Mouse (Mus musculus): ENCODE data around the gene Bcl7b.

DNA sequence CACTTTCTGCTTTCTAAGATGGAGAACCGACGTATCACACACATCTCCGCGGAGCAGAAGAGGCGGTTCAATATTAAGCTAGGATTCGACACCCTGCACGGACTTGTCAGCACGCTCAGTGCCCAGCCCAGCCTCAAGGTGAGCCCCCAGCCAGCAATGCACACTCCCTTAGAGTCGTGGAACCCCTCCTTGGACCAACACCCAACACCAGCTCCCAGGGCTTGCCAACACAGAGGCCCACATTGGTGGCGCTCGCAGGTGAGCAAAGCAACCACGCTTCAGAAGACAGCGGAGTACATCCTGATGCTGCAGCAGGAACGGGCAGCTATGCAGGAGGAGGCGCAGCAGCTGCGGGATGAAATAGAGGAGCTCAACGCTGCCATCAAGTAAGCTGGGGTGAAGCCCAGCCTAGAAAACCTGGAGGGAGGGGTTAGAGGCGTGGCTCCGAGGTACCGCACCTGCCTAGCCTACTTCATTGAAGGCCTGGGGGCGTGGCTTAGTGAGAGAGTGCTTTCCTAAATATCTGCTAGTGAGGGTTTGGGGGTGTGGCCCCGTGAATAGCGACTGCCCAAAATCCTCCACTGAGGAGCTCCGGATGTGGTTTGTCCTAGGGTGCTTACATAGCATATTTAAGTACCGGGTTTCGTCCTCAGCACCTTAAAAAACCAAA is 34.2 kb upstream of the Bcl7b start:
- TF ChIP-seq CTCF (IDR thresholded peaks at IDR 0.05; ENCODE audit: low read depth, low read length) (no peak), POLR2A (IDR thresholded peaks at IDR 0.05; ENCODE audit: extremely low read depth, insufficient read depth, low read length) (no peak)

All from liver, adult 2 months (tissue).